Mouse (Mus musculus): ENCODE measurements around the gene Tmem126a. TPM values are rescaled to one million over a fixed set of nuclear protein-coding genes. Genes with fewer than 3 reads are reported as not detected.

Gene Tmem126a
- polyA plus RNA-seq, 1 experiment = 52.9 TPM

GRCm38 (mm10) chr7:90442518-90443080, 14.4 kb downstream of the Tmem126a start, which contains the start of gene Crebzf:
Gene Crebzf (plus strand): TSS chr7:90442729.
- H3K27ac ChIP-seq (ENCODE audit: insufficient read depth, low read depth, low read length) = peak within 1 kb of the TSS; percentile 96
- H3K36me3 ChIP-seq (ENCODE audit: control insufficient read depth, insufficient read depth, low read length) = no peaks in the 10 kb centered on the region
- no peaks in the 10 kb centered on the region for H3K27me3 ChIP-seq (replicated peaks; ENCODE audit: control insufficient read depth, insufficient read depth, low read length)
- TF ChIP-seq CTCF (conservative IDR thresholded peaks at IDR 0.05; ENCODE audit: insufficient read depth, insufficient read length, low read depth, low read length) (no peak), POLR2A (IDR thresholded peaks at IDR 0.05; ENCODE audit: low read depth, low read length) (peak; percentile 83)
- H3K4me3 ChIP-seq (ENCODE audit: insufficient read depth, low read depth, low read length) = peak within 1 kb of the TSS; percentile 86
- under 1% methylated on average over 54 of the region's 54 CpGs for WGBS
- DNase-seq = peak; percentile 99
- H3K4me1 ChIP-seq (ENCODE audit: control insufficient read depth, insufficient read depth, low read length) = peaks cover 7% of the 10 kb centered on the region; the same call in 1 of the 2 replicates

GRCm38 (mm10) chr7:90442070-90442469, 15.0 kb downstream of the Tmem126a start:
- Histone ChIP-seq H3K27ac (ENCODE audit: insufficient read depth, low read depth, low read length) (peak overlapping the region; percentile 64), H3K4me3 (ENCODE audit: insufficient read depth, low read depth, low read length) (peak overlapping the region; percentile 17; the same call in 1 of the 2 replicates), H3K36me3 (ENCODE audit: control insufficient read depth, insufficient read depth, low read length) (no peaks in the 10 kb centered on the region), H3K27me3 (replicated peaks; ENCODE audit: control insufficient read depth, insufficient read depth, low read length) (no peaks in the 10 kb centered on the region), H3K4me1 (ENCODE audit: control insufficient read depth, insufficient read depth, low read length) (peaks cover 7% of the 10 kb centered on the region; the same call in 1 of the 2 replicates)
- no peak for DNase-seq
- WGBS = 9% methylated on average over 4 of the region's 4 CpGs
- TF ChIP-seq CTCF (conservative IDR thresholded peaks at IDR 0.05; ENCODE audit: insufficient read depth, insufficient read length, low read depth, low read length) = no peak
- no peak for TF ChIP-seq POLR2A (IDR thresholded peaks at IDR 0.05; ENCODE audit: low read depth, low read length)

DNA sequence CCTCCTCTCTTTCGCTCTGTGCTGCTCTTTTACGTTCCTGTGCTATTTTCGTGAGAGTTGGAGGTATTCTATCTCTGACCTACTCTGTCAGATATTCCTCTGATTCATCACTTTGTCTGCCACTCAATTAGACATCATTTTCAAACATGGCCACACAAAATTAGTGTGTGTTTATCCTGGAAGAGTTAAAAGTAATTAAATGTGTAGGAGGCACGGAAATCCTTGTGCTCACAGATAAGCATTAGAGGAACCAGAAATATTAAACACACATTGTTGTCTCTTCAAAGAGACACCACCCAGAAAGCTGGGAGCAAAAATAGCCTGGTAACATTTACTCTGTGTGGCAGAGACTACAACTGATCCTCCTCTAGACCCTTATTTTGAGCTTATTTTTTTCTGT, 17.0 kb downstream of the Tmem126a start:
- H3K27ac ChIP-seq (ENCODE audit: insufficient read depth, low read depth, low read length) = no peak overlapping the region
- TF ChIP-seq POLR2A (IDR thresholded peaks at IDR 0.05; ENCODE audit: low read depth, low read length) (no peak), CTCF (conservative IDR thresholded peaks at IDR 0.05; ENCODE audit: insufficient read depth, insufficient read length, low read depth, low read length) (no peak)
- no peaks in the 10 kb centered on the region for H3K27me3 ChIP-seq (replicated peaks; ENCODE audit: control insufficient read depth, insufficient read depth, low read length)
- H3K4me1 ChIP-seq (ENCODE audit: control insufficient read depth, insufficient read depth, low read length) = peaks cover 7% of the 10 kb centered on the region; the same call in 1 of the 2 replicates
- no peak for DNase-seq
- 86% methylated on average over 4 of the region's 4 CpGs for WGBS
- H3K4me3 ChIP-seq (ENCODE audit: insufficient read depth, low read depth, low read length) = no peak overlapping the region
- no peaks in the 10 kb centered on the region for H3K36me3 ChIP-seq (ENCODE audit: control insufficient read depth, insufficient read depth, low read length)

DNA sequence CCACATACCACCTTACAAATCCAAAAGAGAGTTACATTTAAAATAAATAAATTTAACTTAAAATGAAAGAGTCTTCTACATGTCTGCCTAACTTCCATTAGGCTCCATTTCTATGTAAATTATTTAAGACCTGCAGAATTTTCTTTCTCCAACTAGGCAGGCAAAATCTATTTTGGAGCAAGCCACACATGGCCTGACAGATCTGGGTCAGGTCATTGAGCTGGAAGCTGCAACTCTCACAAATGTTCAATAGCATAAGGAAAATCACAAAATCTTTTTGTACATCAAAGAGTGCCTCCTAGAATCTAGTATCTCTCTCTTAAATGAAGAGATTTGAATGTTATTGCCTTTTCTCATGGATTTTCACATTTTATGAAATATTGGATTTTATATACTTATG, 24.8 kb downstream of the Tmem126a start:
- H3K27ac ChIP-seq (ENCODE audit: insufficient read depth, low read depth, low read length) = no peak overlapping the region
- no peaks in the 10 kb centered on the region for H3K27me3 ChIP-seq (replicated peaks; ENCODE audit: control insufficient read depth, insufficient read depth, low read length)
- H3K36me3 ChIP-seq (ENCODE audit: control insufficient read depth, insufficient read depth, low read length) = no peaks in the 10 kb centered on the region
- TF ChIP-seq POLR2A (IDR thresholded peaks at IDR 0.05; ENCODE audit: low read depth, low read length) (no peak), CTCF (conservative IDR thresholded peaks at IDR 0.05; ENCODE audit: insufficient read depth, insufficient read length, low read depth, low read length) (no peak)
- H3K4me3 ChIP-seq (ENCODE audit: insufficient read depth, low read depth, low read length) = no peak overlapping the region
- no peaks in the 10 kb centered on the region for H3K4me1 ChIP-seq (ENCODE audit: control insufficient read depth, insufficient read depth, low read length)
- no peak for DNase-seq

- DNase-seq = no peak
These were observed 30.0 kb downstream of the Tmem126a start for GRCm38 (mm10) chr7:90427006-90427405.

DNA sequence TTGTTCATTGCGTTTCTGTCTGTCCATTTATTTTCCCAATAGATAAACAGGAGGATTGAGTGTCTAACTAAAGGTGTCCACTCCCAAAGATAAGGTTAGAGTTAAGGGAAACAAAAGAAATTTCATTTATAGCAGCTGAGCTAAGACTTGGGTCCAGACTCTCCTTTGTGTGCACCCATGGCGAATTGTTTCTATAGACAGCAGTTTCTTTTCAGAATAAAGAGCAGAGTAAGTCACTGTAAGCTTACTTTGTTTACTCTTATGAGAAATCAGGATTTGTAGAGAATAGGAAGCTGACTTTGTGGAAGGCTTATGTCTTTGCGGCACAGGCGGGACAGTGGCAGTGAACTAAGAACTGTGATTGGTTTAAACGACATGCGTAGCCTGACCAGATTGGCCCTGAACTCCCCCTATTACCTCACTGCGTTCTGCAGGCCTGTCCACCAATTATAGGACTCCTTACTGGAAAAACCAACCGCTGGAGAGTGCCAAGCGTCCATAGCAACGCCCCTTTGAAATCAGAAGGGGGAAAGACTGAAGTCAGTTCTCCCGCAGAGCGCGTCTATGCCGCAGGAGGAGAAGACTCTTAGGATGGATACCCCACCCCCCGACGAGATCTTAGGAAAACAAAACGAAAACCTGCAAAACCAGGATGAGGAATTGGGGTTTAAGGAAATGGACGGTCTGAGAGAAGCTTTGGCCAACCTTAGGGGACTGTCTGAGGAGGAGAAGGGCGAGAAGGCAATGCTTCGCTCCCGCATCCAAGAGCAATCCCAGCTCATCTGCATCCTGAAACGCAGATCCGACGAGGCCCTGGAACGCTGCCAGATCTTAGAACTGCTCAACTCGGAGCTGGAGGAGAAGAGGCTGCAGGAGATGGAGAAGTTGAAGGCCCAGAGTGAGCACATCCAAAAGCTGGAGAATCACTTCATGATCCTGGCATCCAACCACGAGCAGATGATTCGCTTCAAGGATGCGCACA, 30.7 kb downstream of the Tmem126a start, which contains the start of gene Ccdc89:
TSS of gene Ccdc89 (plus strand) at position 558 of the 982 bp plus-strand sequence.
- no peak within 1 kb of the TSS for H3K27ac ChIP-seq (ENCODE audit: insufficient read depth, low read depth, low read length)

More at GRCm38 (mm10) chr7:90427006-90427405, 30.0 kb downstream of the Tmem126a start:
- whole genome bisulfite sequencing = 77% methylated on average over 9 of the region's 9 CpGs
- no peak overlapping the region for H3K27ac ChIP-seq (ENCODE audit: insufficient read depth, low read depth, low read length)
- no peaks in the 10 kb centered on the region for H3K27me3 ChIP-seq (replicated peaks; ENCODE audit: control insufficient read depth, insufficient read depth, low read length)
- H3K36me3 ChIP-seq (ENCODE audit: control insufficient read depth, insufficient read depth, low read length) = no peaks in the 10 kb centered on the region
- TF ChIP-seq POLR2A (IDR thresholded peaks at IDR 0.05; ENCODE audit: low read depth, low read length) = no peak
- no peak for TF ChIP-seq CTCF (conservative IDR thresholded peaks at IDR 0.05; ENCODE audit: insufficient read depth, insufficient read length, low read depth, low read length)
- H3K4me1 ChIP-seq (ENCODE audit: control insufficient read depth, insufficient read depth, low read length) = no peaks in the 10 kb centered on the region
- no peak overlapping the region for H3K4me3 ChIP-seq (ENCODE audit: insufficient read depth, low read depth, low read length)

DNA sequence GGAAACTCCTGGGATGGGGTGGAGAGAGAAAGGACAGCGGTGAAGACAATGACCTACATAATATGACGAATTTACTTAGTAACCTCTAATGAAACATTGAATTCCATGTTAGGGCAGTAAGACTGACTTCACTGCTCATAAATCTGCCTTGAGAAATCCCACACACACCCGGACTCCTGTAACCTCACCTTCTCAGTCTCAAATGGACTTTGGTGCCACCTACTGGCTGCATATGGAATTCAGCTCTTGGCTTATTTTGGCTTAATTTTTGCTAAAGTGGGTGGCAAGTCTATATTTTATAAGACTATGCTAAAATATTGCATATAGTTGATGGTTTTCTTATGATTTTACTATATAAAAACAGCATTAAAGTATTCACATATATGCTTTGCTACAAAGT, 47.1 kb downstream of the Tmem126a start:
- TF ChIP-seq CTCF (conservative IDR thresholded peaks at IDR 0.05; ENCODE audit: insufficient read depth, insufficient read length, low read depth, low read length) = peak; percentile 63
- no peak for TF ChIP-seq POLR2A (IDR thresholded peaks at IDR 0.05; ENCODE audit: low read depth, low read length)
- WGBS = 34% methylated on average over 3 of the region's 3 CpGs

More for the DNA sequence above, 30.7 kb downstream of the Tmem126a start, which contains the start of gene Ccdc89:
- Histone ChIP-seq H3K36me3 (ENCODE audit: control insufficient read depth, insufficient read depth, low read length) (no peaks in the 10 kb centered on the region), H3K4me3 (ENCODE audit: insufficient read depth, low read depth, low read length) (peak within 1 kb of the TSS; percentile 60), H3K4me1 (ENCODE audit: control insufficient read depth, insufficient read depth, low read length) (no peaks in the 10 kb centered on the region), H3K27me3 (replicated peaks; ENCODE audit: control insufficient read depth, insufficient read depth, low read length) (no peaks in the 10 kb centered on the region)
- 21% methylated on average over 29 of the region's 29 CpGs for WGBS
- TF ChIP-seq CTCF (conservative IDR thresholded peaks at IDR 0.05; ENCODE audit: insufficient read depth, insufficient read length, low read depth, low read length) (no peak), POLR2A (IDR thresholded peaks at IDR 0.05; ENCODE audit: low read depth, low read length) (no peak)
- peak; percentile 93 for DNase-seq

More for the DNA sequence above, 47.1 kb downstream of the Tmem126a start:
- no peak overlapping the region for H3K4me3 ChIP-seq (ENCODE audit: insufficient read depth, low read depth, low read length)
- no peaks in the 10 kb centered on the region for H3K27me3 ChIP-seq (replicated peaks; ENCODE audit: control insufficient read depth, insufficient read depth, low read length)
- H3K4me1 ChIP-seq (ENCODE audit: control insufficient read depth, insufficient read depth, low read length) = no peaks in the 10 kb centered on the region
- DNase-seq = peak; percentile 64
- no peak overlapping the region for H3K27ac ChIP-seq (ENCODE audit: insufficient read depth, low read depth, low read length)
- H3K36me3 ChIP-seq (ENCODE audit: control insufficient read depth, insufficient read depth, low read length) = no peaks in the 10 kb centered on the region

Other genes starting within 250 kb of the Tmem126a start
- not detected in 2 replicates for gene Ccdc83, start 191.5 kb downstream of the Tmem126a start, polyA plus RNA-seq (2012; rRNA removed)
- 9.0 and 9.6 TPM in 2 replicates for gene Sytl2, start 155.0 kb downstream of the Tmem126a start, polyA plus RNA-seq (2012; rRNA removed)
- gene Ccdc89, start 30.7 kb downstream of the Tmem126a start, polyA plus RNA-seq (2012; rRNA removed) = 0.10 and 0.13 TPM in 2 replicates
- gene Crebzf, start 14.5 kb downstream of the Tmem126a start, polyA plus RNA-seq (2012; rRNA removed) = 21.4 and 23.9 TPM in 2 replicates
- 13.6 and 17.2 TPM in 2 replicates for gene Tmem126b, start 18.8 kb upstream of the Tmem126a start, polyA plus RNA-seq (2012; rRNA removed)
- 1.6 and 2.1 TPM in 2 replicates for gene Dlg2, start 19.4 kb upstream of the Tmem126a start, polyA plus RNA-seq (2012; rRNA removed)

All from kidney, adult 2 months (tissue).